Mouse (Mus musculus): ENCODE results near the gene Prss16. TPM values are rescaled to one million over a fixed set of nuclear protein-coding genes. Genes with fewer than 3 reads are reported as not detected.
"Not testable (repeated sequence)": the region's sequence is repeated elsewhere in the genome, so short reads cannot be mapped to it uniquely, and the experiment has no call there.

Prss16 gene
- polyA plus RNA-seq, 1 experiment from 2014 or later = 1.2 TPM

DNA sequence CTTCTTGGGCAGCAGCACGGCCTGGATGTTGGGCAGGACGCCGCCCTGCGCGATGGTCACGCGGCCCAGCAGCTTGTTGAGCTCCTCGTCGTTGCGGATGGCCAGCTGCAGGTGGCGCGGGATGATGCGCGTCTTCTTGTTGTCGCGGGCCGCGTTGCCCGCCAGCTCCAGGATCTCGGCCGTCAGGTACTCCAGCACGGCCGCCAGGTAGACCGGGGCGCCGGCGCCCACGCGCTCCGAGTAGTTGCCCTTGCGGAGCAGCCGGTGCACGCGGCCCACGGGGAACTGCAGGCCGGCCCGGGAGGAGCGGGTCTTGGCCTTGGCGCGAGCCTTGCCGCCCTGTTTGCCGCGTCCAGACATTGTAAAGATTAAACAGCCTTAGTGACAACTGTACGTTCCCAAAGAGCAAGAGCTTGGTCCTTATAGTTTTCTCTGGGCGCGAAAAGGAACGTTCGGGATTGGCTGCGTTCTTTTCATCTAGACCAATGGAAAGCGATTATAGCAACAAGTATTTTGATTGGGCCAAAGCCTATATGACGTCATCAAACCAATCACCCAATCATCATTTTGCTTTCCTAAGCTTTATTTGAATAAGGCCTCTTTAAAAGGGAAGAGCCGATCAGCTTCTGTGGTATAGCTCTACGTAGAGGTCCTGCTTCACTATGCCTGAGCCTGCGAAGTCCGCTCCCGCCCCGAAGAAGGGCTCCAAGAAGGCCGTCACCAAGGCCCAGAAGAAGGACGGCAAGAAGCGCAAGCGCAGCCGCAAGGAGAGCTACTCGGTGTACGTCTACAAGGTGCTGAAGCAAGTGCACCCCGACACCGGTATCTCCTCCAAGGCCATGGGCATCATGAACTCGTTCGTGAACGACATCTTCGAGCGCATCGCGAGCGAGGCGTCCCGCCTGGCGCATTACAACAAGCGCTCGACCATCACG, 33.3 kb upstream of the Prss16 start, which contains the start of the genes Hist1h2ag and Hist1h2bj:
Gene Hist1h2ag, minus strand, starts transcription at position 377 of the 935 bp plus-strand sequence.
Gene Hist1h2bj, plus strand, starts transcription at position 647 of the 935 bp plus-strand sequence.
- not testable (repeated sequence) for H3K9me3 ChIP-seq, H3K36me3 ChIP-seq, H3K27me3 ChIP-seq
- H3K27ac ChIP-seq = peak within 1 kb of the TSS; percentile 98
- peak within 1 kb of the TSS; percentile 41 for H3K4me3 ChIP-seq (replicated peaks)
- peak; percentile 92 for ATAC-seq (ENCODE audit: insufficient number of reproducible peaks, insufficient read depth, low FRiP score, low TSS enrichment, low read depth)
- peak within 1 kb of the TSS; percentile 78 for H3K4me2 ChIP-seq
- peaks cover 23% of the 10 kb centered on the region; the same call in 1 of the 2 replicates for H3K4me1 ChIP-seq (replicated peaks)
- 1% methylated on average over 53 of the region's 80 CpGs for WGBS
- H3K9ac ChIP-seq (replicated peaks) = peak within 1 kb of the TSS; percentile 70

DNA sequence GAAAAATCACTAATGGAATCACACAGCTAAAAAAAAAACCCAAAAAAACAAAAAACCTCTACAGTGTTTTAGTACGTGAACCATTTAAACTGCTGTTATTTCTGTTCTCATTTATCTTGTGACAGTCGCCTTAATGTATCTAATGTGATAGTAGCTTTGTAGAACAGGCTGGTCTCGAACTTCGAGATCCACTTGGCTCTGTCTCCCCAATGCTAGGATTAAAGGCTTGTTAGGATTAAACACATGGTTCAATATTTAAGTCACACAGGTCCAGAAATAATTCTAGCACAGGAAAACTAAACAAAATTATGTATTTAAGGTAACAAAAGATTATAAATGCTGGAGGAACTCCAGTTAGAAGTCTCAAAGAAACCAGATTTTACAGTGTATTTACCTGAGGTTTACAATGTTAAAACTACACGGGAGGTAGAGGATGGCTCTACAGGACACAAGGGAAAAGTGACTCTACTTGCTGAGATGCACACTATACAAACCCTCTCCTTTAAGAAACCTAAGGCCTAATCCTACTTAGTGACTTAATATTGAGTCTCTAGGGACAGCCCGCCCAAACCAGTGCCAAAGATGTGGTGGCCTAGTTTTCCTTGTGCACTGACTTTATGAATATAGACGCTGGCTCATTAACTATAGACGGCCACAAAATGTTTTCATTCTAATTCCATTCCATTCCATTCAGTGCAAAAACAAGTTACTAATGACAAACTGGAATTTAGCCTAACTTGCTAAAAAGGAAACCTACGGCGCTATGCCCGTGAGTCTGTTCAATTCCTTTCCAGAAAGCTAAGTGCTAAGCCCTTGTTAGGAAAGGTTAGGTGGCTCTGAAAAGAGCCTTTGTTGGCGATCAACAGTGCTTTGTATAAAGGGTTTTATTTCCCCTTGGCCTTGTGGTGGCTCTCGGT, 32.4 kb upstream of the Prss16 start:
- 4% methylated on average over 13 of the region's 13 CpGs for WGBS
- Histone ChIP-seq H3K4me1 (replicated peaks) (peaks cover 23% of the 10 kb centered on the region; the same call in 1 of the 2 replicates), H3K9me3 (no peaks in the 10 kb centered on the region), H3K36me3 (no peaks in the 10 kb centered on the region), H3K4me2 (peak overlapping the region; percentile 78), H3K27me3 (no peaks in the 10 kb centered on the region), H3K4me3 (replicated peaks) (peak overlapping the region; percentile 41), H3K27ac (peak overlapping the region; percentile 98), H3K9ac (replicated peaks) (peak overlapping the region; percentile 70)
- ATAC-seq (ENCODE audit: insufficient number of reproducible peaks, insufficient read depth, low FRiP score, low TSS enrichment, low read depth) = no peak

DNA sequence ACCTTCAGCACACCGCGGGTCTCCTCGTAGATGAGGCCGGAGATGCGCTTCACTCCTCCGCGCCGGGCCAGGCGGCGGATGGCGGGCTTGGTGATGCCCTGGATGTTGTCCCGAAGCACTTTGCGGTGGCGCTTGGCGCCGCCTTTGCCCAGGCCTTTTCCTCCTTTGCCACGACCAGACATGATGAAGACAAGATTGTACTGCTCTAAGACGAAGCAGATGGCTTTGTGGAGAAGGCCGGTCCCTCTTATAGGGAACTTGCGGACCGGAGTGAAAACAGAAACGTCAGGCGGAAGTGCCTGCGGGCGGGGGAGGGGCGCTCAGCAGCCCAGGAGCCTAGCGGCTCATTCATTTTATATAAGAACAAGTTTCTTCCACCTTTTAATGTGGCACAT, 31.6 kb upstream of the Prss16 start, which contains the start of gene Hist1h4i:
Gene Hist1h4i, minus strand, starts transcription at position 221 of the 395 bp plus-strand sequence.
- Histone ChIP-seq H3K27ac (peak within 1 kb of the TSS; percentile 98), H3K4me3 (replicated peaks) (peak within 1 kb of the TSS; percentile 45), H3K9ac (replicated peaks) (peak within 1 kb of the TSS; percentile 71), H3K4me1 (replicated peaks) (peaks cover 30% of the 10 kb centered on the region), H3K4me2 (peak within 1 kb of the TSS; percentile 78)
- H3K36me3 ChIP-seq, H3K27me3 ChIP-seq, H3K9me3 ChIP-seq: not testable (repeated sequence)
- ATAC-seq (ENCODE audit: insufficient number of reproducible peaks, insufficient read depth, low FRiP score, low TSS enrichment, low read depth) = peak; percentile 26
- WGBS = 1% methylated on average over 24 of the region's 27 CpGs

DNA sequence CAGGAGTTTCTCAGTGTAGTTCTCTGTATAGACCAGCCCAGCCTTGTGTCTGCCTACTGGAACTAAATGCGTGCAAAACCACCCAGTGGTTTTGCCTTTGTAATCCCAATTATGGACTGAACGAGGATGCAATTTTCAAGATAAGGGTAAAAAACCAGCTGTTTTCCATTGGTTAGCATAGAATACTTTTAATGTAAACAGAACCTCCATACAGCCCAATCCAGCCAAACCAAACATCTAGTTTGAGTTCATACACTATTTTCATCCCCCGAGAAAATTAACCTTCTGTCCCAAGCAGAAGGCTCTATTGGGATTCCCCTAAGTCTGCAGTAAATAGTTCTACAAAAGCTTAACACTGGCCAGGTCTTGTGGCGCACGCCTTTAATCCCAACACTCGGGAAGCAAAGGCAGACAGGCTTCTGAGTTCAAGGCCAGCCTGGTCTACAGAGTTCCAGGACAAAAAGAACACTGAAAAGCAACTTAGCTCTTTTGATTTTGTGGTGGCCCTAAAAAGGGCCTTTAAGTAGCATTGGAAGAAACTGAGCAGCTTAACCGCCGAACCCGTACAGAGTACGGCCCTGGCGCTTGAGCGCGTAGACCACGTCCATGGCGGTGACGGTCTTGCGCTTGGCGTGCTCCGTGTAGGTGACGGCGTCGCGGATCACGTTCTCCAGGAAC, 31.1 kb upstream of the Prss16 start:
- peak overlapping the region; percentile 45 for H3K4me3 ChIP-seq (replicated peaks)
- peaks cover 31% of the 10 kb centered on the region for H3K4me1 ChIP-seq (replicated peaks)
- under 1% methylated on average over 24 of the region's 24 CpGs for WGBS
- no peak for ATAC-seq (ENCODE audit: insufficient number of reproducible peaks, insufficient read depth, low FRiP score, low TSS enrichment, low read depth)
- peak overlapping the region; percentile 78 for H3K4me2 ChIP-seq
- H3K27me3 ChIP-seq = no peaks in the 10 kb centered on the region
- peak overlapping the region; percentile 71 for H3K9ac ChIP-seq (replicated peaks)
- peak overlapping the region; percentile 98 for H3K27ac ChIP-seq
- no peaks in the 10 kb centered on the region for H3K36me3 ChIP-seq
- H3K9me3 ChIP-seq = no peaks in the 10 kb centered on the region

DNA sequence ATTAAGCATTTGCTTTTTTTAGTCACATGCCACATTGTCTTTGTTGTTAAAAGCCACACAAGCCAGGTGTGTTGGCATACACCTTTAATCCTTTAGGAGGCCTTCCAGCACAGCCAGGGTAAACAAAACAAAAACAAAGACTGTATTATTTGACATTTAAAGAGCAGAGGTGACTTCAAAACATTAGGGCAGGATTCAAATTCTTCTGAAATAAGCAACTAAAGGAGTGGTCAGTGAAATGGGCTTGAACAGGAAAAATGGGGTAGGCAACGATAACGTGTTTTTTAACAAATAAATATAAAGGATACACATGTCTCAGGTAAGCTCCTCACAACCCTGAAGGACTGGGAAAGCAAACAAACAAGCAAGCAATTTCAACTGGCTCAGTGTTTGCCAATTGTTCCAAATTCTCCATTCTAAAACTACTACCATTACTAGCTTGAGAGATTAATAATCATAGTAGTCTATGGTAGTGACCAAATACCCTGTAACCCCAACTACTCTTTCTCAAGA, 30.5 kb upstream of the Prss16 start:
- Histone ChIP-seq H3K4me1 (replicated peaks) (peaks cover 31% of the 10 kb centered on the region), H3K9me3 (no peaks in the 10 kb centered on the region), H3K36me3 (no peaks in the 10 kb centered on the region), H3K27ac (peak overlapping the region; percentile 98), H3K4me3 (replicated peaks) (peak overlapping the region; percentile 45), H3K4me2 (peak overlapping the region; percentile 78), H3K9ac (replicated peaks) (peak overlapping the region; percentile 47), H3K27me3 (no peaks in the 10 kb centered on the region)
- WGBS = 7% methylated on average over 2 of the region's 2 CpGs
- ATAC-seq (ENCODE audit: insufficient number of reproducible peaks, insufficient read depth, low FRiP score, low TSS enrichment, low read depth) = no peak

DNA sequence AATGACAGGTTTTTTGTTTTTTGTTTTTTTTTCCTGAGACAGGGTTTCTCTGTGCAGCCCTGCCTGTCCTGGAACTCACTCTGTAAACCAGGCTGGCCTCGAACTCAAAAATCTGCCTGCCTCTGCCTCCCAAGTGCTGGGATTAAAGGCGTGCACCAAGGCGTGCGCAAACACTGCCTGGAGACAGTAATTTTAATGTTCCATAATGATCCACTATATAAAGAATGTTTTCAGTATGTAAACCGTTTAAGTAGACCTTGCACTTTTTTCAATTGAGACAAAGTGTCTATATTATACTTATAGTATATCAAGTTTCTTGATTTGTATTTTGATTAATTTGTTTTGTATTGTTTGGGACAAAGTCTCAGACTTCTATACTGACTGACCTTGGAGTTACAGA, 29.8 kb upstream of the Prss16 start:
- ATAC-seq (ENCODE audit: insufficient number of reproducible peaks, insufficient read depth, low FRiP score, low TSS enrichment, low read depth) = no peak
- no peaks in the 10 kb centered on the region for H3K27me3 ChIP-seq
- no peak overlapping the region for H3K9ac ChIP-seq (replicated peaks)
- WGBS = 62% methylated on average over 5 of the region's 5 CpGs
- H3K4me2 ChIP-seq = peak overlapping the region; percentile 78; the same call in 1 of the 2 replicates
- H3K4me1 ChIP-seq (replicated peaks) = peaks cover 32% of the 10 kb centered on the region
- peak overlapping the region; percentile 53; the same call in 1 of the 2 replicates for H3K27ac ChIP-seq
- no peaks in the 10 kb centered on the region for H3K36me3 ChIP-seq
- no peak overlapping the region for H3K4me3 ChIP-seq (replicated peaks)
- H3K9me3 ChIP-seq = no peaks in the 10 kb centered on the region

DNA sequence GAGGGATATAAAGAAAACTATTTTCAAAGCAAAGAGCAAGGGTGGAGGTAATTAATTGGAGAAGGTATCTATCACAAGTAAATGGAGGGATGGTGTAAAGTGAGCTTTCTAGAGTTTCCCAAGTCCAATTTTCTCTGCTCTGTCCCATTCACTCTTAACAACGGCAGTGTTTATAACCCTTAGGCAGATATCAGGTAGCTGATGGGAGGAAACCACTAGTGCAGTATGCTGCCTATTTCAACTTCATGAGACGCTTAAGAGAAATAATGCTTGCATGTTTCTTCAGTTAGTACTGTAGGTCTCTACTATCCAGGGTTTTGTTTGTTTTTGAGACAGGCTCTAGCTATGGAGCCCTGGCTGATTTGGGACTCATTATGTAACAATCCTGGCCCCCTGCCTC, 27.9 kb upstream of the Prss16 start:
- 73% methylated on average over 2 of the region's 2 CpGs for WGBS
- Histone ChIP-seq H3K27me3 (no peaks in the 10 kb centered on the region), H3K4me2 (peak overlapping the region; percentile 69; the same call in 1 of the 2 replicates), H3K36me3 (no peaks in the 10 kb centered on the region), H3K9me3 (no peaks in the 10 kb centered on the region), H3K4me1 (replicated peaks) (peaks cover 35% of the 10 kb centered on the region), H3K9ac (replicated peaks) (no peak overlapping the region), H3K27ac (peak overlapping the region; percentile 93), H3K4me3 (replicated peaks) (no peak overlapping the region)
- no peak for ATAC-seq (ENCODE audit: insufficient number of reproducible peaks, insufficient read depth, low FRiP score, low TSS enrichment, low read depth)

DNA sequence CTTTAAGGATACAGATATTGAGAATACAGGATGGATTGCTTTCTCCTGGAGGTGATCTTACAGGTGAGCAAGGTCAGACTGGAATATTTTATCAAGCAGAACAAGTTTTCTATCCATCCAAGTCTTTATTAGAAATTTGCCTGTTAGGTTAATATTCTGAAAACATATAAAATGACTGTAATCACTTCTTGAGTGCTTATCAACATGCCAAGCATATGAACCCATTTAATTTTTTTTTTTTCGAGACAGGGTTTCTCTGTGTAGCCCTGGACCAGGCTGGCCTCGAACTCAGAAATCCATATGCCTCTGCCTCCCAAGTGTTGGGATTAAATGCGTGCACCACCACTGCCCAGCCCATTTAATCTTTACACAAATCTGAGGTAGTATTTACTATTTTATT, 27.4 kb upstream of the Prss16 start:
- Histone ChIP-seq H3K27ac (peak overlapping the region; percentile 93), H3K9ac (replicated peaks) (peak overlapping the region; percentile 65), H3K9me3 (no peaks in the 10 kb centered on the region), H3K4me3 (replicated peaks) (peak overlapping the region; percentile 41), H3K4me2 (peak overlapping the region; percentile 69), H3K27me3 (no peaks in the 10 kb centered on the region), H3K36me3 (no peaks in the 10 kb centered on the region), H3K4me1 (replicated peaks) (peaks cover 32% of the 10 kb centered on the region)
- WGBS = 71% methylated on average over 3 of the region's 3 CpGs
- ATAC-seq (ENCODE audit: insufficient number of reproducible peaks, insufficient read depth, low FRiP score, low TSS enrichment, low read depth) = no peak

DNA sequence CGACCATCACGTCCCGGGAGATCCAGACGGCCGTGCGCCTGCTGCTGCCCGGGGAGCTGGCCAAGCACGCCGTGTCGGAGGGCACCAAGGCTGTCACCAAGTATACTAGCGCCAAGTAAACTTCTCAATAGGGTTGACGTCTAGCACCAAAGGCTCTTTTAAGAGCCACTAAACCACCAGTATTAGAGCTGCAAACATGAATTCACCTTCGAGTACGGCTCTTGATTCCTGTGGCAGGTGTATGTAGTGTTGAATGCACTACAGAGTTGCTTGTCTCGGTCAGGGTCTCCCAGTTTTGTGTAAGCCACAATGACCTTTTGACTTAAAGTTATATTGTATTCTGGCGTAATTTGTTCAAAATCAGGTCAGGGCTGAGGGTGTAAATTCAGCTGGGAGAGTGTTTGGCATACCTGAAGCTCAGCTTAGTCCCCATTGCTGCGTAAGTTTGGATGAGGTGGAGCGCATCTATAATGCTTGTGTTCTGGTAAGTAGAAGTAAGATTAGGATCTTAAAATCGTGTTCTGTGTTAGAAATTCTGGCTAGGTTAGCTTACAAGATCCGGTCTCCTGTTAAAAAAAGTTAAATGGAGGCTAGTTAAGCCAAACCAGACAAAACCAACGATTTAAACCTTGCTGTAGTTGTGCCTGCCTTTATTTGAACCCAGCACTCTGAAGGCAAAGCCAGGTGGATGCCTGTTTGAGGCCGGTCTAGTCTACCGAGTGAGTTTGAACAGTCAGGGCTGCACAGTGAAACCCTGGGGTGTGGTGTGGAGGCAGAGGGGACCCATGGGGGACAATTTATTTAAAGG, 26.8 kb upstream of the Prss16 start:
- peaks cover 31% of the 10 kb centered on the region for H3K4me1 ChIP-seq (replicated peaks)
- 3% methylated on average over 22 of the region's 23 CpGs for WGBS
- peak overlapping the region; percentile 41 for H3K4me3 ChIP-seq (replicated peaks)
- ATAC-seq (ENCODE audit: insufficient number of reproducible peaks, insufficient read depth, low FRiP score, low TSS enrichment, low read depth) = no peak
- no peaks in the 10 kb centered on the region for H3K27me3 ChIP-seq
- H3K9ac ChIP-seq (replicated peaks) = peak overlapping the region; percentile 65
- H3K27ac ChIP-seq = peak overlapping the region; percentile 93
- H3K36me3 ChIP-seq = no peaks in the 10 kb centered on the region
- peak overlapping the region; percentile 69 for H3K4me2 ChIP-seq
- no peaks in the 10 kb centered on the region for H3K9me3 ChIP-seq

Data from limb, embryonic 12.5 days (tissue).